Mouse (Mus musculus): ENCODE measurements at regions not wholly inside any gene's neighbourhood (a gene's known extent, or its start where the extent isn't known, plus 50 kb on each side); places are given as distances from the start of the nearest gene placed in this dataset.
"Not testable (repeated sequence)": the region's sequence is repeated elsewhere in the genome, so short reads cannot be mapped to it uniquely, and the experiment has no call there.

DNA sequence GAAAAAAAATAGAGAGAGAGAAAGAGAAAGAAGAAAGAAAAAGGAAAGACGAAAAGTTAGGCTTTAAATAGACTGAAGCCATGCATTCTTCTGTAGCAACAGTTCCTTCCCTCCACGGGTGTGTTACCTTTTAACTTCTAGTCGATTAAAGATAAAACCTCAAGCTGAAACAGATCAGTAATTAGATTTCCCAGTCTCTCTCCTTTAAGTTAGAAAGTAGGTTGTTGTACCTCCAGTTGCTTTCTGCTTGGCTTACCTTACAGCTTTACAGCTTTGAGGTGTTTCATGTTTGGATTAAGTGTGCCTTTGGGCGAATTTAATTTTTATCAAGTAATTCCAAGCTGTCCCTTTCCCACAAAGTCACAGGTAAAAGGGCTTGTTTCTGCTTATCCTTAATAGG, 225.5 kb downstream of the Wdr20rt start:
- TF ChIP-seq CTCF (conservative IDR thresholded peaks at IDR 0.05): no peak
- no peak overlapping the region for H3K27ac ChIP-seq
- no peak for DNase-seq (ENCODE audit: low spot score in 2 of 2)
- H3K4me3 ChIP-seq: no peak overlapping the region

DNA sequence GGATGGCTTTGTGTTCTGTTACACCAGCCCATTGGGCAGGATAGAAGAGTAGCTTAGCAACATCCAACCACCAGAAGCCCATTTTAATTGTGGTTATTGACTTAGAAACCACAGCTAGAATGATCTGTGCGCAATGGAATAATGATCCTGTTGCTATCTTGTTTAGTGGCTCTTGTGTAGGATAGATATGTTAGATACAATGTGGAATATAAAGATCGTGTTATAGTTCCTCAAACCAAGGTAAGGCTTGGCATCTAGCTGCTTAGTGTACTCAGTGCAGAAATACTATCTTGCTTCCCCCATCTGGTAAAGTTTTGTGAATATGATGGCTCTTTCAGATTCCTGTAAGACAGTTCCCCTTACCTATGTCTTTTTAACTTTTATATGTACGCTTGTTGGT, 230.4 kb downstream of the Wdr20rt start:
- no peak overlapping the region for H3K27ac ChIP-seq
- no peak for TF ChIP-seq CTCF (conservative IDR thresholded peaks at IDR 0.05)
- no peak overlapping the region for H3K4me3 ChIP-seq
- no peak for DNase-seq (ENCODE audit: low spot score in 2 of 2)

DNA sequence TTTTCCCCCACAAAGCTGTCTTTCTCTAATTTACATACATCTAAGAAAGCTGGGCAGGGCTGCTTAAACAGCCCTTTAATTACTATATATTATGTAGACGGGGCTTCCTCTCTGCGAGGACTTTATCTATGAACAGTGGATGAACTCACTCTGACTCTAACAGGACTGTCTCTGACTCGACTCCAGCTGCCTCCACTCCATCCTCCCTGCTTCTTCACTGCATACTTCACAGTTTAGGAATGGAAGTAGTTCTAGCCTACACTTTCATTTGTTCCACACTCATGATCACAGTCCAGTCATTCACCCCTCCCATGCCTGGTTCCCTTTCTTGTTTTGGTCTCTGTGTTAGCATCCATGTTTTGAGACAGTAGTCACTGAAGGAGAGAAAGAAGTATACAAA, 231.6 kb downstream of the Wdr20rt start:
- TF ChIP-seq CTCF (conservative IDR thresholded peaks at IDR 0.05): no peak
- Histone ChIP-seq H3K4me3 (no peak overlapping the region), H3K27ac (no peak overlapping the region)
- DNase-seq (ENCODE audit: low spot score in 2 of 2): no peak

DNA sequence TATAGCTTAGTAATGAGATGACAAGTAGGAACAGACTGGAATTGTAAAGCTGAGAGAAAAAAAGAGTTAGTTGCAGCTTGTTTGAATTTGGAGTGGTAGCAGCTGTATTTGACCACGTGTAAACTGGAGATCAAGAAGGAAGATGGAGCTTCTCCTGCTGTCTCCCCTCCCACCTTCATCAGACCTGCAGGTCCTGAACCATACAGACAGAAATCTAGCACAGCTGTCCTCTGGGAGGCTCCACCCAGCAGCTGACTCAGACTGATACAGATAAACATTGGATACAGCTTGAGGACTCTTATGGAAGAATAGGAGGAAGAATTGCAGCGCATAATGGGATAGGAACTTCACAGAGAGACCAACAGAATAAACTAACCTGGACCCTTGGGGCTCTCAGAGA, 238.9 kb downstream of the Wdr20rt start:
- H3K27ac ChIP-seq: no peak overlapping the region
- no peak for TF ChIP-seq CTCF (conservative IDR thresholded peaks at IDR 0.05)
- H3K4me3 ChIP-seq: no peak overlapping the region
- no peak for DNase-seq (ENCODE audit: low spot score in 2 of 2)

DNA sequence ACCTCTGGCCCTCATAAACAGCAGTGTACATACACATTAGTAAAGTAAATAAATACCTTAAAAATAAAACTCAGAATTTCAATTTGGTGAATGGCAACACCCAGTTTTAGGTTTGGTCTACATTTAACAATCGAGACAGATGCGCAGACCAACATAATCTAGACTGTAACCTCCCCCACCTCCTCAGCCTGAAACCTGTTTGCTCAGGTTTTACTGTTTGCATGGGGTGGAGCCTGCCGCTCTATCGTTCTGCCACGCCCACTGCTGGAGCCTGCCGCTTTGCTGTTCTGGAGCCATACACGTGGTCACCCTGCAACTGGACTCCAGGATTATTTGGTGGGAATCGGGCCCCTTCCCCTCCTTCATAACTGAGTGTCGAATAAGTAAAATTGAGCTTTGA, 253.4 kb downstream of the Wdr20rt start:
- H3K4me3 ChIP-seq; DNase-seq (ENCODE audit: low spot score in 2 of 2); H3K27ac ChIP-seq: not testable (repeated sequence)

DNA sequence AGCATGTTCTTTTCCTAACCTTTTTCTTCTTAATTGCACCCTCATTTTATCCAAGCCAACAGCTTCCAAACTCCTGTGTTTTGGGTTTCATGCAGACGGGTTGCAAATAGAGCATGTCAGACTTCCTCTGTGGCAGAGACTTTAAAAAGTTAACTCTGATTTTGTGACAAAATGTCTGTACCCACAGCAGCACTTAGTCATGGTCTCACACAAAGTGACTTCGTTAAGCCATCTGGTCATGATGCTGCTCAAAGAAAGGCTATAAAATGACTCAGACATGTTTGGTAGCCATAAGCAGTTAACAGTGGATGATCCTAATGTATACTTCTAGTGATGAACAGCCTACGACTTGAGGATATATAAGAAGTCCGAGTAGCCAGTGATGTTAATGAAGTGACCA, 255.5 kb downstream of the Wdr20rt start:
- Histone ChIP-seq H3K4me3 (no peak overlapping the region), H3K27ac (no peak overlapping the region)
- TF ChIP-seq CTCF (conservative IDR thresholded peaks at IDR 0.05): no peak
- DNase-seq (ENCODE audit: low spot score in 2 of 2): no peak

DNA sequence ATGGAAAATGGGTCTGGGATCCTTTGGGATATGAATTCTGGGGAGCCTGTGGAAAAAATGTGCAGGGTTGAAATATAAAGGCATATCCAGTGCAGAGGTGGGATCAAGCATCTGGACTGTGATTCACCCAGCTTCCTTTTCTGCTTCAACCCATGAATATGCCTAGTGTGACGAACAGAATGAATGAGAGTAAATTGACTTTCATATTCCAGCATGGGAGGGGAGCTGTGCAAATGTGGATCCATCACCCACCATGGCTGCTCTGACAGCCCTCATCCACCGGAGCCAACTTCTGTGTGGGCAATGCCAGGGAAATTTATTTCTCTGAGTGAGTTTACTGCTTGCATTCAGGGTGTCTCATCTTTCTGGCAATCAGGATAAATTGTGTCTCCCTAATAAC, 265.8 kb downstream of the Wdr20rt start:
- Histone ChIP-seq H3K4me3 (no peak overlapping the region), H3K27ac (no peak overlapping the region)
- no peak for TF ChIP-seq CTCF (conservative IDR thresholded peaks at IDR 0.05)
- peak in 1 of 2 experiments; percentile 21 for DNase-seq (ENCODE audit: low spot score in 2 of 2)

DNA sequence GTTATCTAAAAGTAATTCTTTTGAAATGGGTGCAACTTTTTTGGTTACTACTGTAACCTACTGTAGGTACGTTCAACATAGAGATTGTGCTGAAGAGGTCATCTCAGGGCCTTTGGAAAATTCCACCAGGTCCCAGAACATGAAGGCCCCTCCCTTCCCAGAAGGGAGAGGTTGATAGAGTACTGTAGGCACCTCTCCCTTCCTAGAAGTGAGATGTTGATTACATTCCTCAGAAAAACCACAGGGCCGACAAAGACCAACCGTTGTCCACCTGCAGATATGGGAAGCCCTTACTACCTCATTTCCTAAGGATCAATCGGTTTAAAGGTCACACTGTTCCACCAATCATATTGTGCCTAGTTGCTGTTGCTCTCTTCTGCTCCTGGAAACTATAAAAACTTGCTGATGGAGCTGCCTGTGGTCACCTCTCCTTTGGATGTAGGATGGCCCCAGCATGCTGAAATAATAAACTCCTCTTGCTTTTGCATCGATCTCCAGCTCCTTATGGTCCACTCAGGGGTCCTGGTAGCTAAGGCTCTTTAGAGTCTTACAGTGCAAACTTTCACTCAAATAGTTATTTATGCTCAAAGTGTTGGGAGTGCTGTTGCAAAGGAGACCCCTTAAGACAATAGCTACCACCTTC, 269.2 kb downstream of the Wdr20rt start:
- Histone ChIP-seq H3K4me3 (no peak overlapping the region), H3K27ac (no peak overlapping the region)
- no peak for TF ChIP-seq CTCF (conservative IDR thresholded peaks at IDR 0.05)
- DNase-seq (ENCODE audit: low spot score in 2 of 2): no peak

DNA sequence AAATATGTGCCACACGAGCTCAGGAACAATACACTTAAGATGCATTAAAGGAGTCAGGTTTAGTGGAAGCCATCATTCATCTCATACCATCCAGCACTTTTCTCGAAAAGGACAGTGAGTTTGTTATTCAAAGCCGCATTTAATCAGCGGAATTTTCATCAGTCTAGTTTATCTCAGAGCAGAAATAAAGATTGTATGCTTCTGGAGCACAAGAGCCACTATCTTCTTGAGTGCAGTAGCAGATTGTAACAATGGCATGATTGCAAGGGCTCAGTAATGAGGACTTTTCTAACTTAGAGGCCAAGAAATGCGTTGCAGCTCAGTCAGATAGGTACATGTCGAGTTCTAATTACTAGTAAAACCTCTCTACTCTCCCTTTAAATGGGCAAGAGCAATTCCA, 271.3 kb downstream of the Wdr20rt start:
- no peak for DNase-seq (ENCODE audit: low spot score in 2 of 2)
- TF ChIP-seq CTCF (conservative IDR thresholded peaks at IDR 0.05): no peak
- Histone ChIP-seq H3K27ac (no peak overlapping the region), H3K4me3 (no peak overlapping the region)

DNA sequence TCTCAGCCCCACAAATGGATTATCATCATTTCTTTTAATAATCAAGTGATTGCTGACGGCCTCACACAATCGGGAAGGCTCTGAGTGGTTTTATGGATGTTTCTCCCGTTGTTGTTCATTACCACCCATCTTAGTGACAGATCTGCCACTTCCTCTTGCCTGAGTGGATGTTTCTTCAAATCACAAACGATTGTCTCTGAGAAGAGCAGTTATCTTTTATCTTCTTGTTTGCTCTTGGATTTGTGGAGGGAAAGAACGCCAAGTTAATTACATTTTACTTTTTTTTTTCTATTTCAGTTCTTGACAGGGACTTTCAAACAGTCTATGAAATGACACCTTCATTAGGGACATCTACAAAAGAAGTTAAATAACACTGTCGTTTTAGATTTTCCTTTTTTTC, 272.3 kb downstream of the Wdr20rt start:
- no peak for DNase-seq (ENCODE audit: low spot score in 2 of 2)
- Histone ChIP-seq H3K27ac (no peak overlapping the region), H3K4me3 (no peak overlapping the region)
- TF ChIP-seq CTCF (conservative IDR thresholded peaks at IDR 0.05): no peak

DNA sequence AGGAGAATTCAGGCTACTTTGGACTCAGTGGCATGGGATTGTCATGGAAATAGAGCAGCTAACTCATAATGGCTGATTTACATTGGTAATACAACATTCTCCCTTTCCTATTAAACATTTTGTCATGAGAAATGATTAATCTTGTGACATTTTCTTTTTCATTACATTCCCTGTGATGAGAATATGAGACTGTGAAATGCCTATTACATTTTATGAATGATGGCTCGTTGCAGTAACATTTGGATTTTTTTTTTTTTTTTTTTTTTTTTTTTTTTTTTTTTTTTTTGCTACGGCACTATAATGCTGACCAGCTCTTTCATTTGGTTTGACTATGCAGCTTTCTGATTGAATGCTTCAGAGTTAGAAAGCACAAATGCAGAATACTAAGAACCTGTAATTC, 276.1 kb downstream of the Wdr20rt start:
- DNase-seq (ENCODE audit: low spot score in 2 of 2): no peak
- no peak overlapping the region for H3K4me3 ChIP-seq
- H3K27ac ChIP-seq: no peak overlapping the region
- TF ChIP-seq CTCF (conservative IDR thresholded peaks at IDR 0.05): no peak

DNA sequence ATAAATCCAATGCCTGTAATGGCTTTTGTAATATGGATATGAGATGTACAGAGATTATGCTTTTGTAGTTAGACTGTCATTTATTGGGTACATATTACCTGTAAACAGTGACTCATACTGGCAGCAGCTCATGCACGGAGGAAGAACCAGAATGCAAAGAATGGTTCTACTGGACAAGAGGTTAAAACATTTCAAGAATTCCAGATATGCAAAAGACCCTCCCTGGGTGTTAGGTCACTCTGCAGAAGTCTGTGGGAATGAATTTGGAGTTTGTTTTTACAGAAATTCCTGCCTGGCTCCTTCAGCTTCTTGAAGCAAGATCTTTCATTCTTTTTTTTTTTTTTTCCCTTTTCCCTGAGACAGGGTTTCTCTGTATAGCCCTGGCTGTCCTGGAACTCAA, 276.7 kb downstream of the Wdr20rt start:
- H3K27ac ChIP-seq: no peak overlapping the region
- no peak for TF ChIP-seq CTCF (conservative IDR thresholded peaks at IDR 0.05)
- no peak for DNase-seq (ENCODE audit: low spot score in 2 of 2)
- no peak overlapping the region for H3K4me3 ChIP-seq

DNA sequence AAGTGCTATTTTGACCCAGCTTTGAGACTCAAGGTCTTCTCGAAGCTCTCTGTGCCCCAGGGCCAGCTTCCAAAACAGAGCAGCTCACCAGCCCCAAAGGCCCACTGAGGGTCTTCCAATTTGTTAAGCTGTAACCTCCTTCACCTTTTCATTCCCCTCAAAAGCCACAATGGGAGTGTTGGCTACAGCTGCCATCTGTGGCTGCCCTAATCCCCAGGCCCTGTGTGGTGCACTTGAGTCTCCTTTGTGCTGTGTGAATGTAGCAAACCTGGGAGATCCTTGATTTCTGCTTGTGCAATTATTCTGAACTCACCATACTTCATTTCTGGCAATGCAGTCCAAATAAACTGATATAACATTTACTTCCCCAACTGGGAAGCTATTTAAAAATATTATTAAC, 287.8 kb downstream of the Wdr20rt start:
- no peak for TF ChIP-seq CTCF (conservative IDR thresholded peaks at IDR 0.05)
- Histone ChIP-seq H3K4me3 (no peak overlapping the region), H3K27ac (no peak overlapping the region)
- no peak for DNase-seq (ENCODE audit: low spot score in 2 of 2)

DNA sequence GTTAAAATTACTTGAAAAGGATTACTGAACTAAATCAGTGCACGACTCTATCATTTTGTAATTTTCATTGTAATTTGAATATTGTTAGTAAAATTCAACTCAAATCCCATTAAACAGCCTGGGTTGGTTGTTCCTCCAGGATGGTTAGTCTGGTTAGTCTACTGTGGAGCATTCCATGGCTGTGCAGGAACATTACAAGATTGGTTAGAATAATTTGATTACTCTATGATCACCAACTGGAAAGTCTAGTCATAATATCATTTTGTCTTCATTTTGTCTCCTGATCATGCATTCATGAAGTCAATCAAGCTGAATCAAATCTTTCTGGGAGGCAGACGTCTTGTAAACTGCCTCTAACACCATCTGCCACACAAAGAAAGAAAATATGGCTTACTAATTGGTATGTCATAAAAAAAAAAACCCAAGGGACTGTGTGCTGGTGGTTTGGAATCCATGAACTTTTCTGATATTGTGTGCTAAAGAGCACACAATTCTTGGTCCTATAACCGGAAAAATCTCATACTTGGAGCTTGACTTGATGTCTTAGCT, 308.9 kb downstream of the Wdr20rt start:
- TF ChIP-seq CTCF (conservative IDR thresholded peaks at IDR 0.05): no peak
- peak in 1 of 2 experiments; percentile 0 for DNase-seq (ENCODE audit: low spot score in 2 of 2)
- H3K27ac ChIP-seq: no peak overlapping the region
- no peak overlapping the region for H3K4me3 ChIP-seq
